Mouse (Mus musculus) liver, embryonic 14.5 days (tissue): ENCODE results near the gene Rpusd1.

Experiments used
- CTCF ChIP-seq: IDR thresholded peaks from 2 replicates; pipeline ENCODE4 v1.5.1; 2016; ENCODE audit warnings: antibody characterized with exemption, low read depth, control low read depth
- EP300 ChIP-seq: IDR thresholded peaks from 2 replicates; pipeline ENCODE4 v1.6.1; 2016; ENCODE audit warnings: antibody characterized with exemption, low read depth

DNA sequence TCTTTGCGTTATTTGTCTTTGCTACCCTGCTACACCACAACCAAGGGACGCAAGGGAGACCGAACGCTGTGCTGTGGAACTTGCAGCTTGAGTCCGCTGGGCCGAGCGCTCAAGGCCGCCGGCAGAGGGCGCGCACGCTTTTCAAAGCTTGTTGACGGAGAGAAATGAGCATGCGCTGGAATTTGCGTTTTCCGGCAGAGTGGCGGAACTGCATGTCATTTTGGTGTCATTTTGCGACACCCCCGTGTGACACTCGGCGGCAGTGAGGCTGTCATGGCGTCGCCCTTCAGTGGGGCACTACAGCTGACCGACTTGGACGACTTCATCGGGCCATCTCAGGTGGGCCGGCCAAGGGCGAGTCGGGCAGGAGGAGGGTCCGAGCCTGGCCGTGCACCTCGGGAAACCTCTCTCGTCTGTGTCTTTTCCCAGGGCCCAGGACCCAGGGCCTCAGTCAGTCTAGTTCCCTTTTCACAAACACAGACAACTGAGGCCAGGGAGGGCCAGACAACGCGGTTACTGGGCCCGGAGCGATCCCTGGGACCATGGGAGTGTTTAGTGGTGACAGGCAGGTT is 46.2 kb downstream of the Rpusd1 start, which contains the start of gene Narfl:
- TF ChIP-seq CTCF, result peak; percentile 99
- no peak for TF ChIP-seq EP300
